ENCODE assay signal across 8 mouse cellular contexts in genomic region chr9:42520587-42521084, GRCm38 (mm10). TPM values are rescaled to one million over a fixed set of nuclear protein-coding genes. Genes with fewer than 3 reads are reported as not detected.
DNase-seq lines count a peak whose midpoint lies in the region; ATAC-seq and TF ChIP-seq lines count a peak whose summit lies in the region.

No protein-coding gene starts in this region.

- no peak overlapping the region for H3K27ac ChIP-seq in embryonic facial prominence, embryonic 12.5 days
- H3K27ac ChIP-seq in layer of hippocampus, adult 2 months = peak overlapping the region; percentile 85

- H3K9me3 ChIP-seq in embryonic facial prominence, embryonic 12.5 days = no peaks in the 10 kb centered on the region

- peak; percentile 7 for DNase-seq in 3134 (ENCODE audit: extremely low read depth, insufficient read length, low spot score)
- peak; percentile 75 for DNase-seq in adrenal gland, postnatal 14 days
- peak; percentile 1 for DNase-seq in heart, postnatal 25 days (ENCODE audit: low spot score)
- DNase-seq in layer of hippocampus, adult 2 months (ENCODE audit: low spot score in 2 of 2) = peak; percentile 46 to 48
- peak; percentile 21 for DNase-seq in lung, adult 2 months
- DNase-seq in ovary, postnatal 36 days (ENCODE audit: low spot score) = peak; percentile 44
- DNase-seq in natural killer cell, adult 2 months (ENCODE audit: low spot score in 2 of 2) = no peak

- peak overlapping the region; percentile 38 for H3K4me3 ChIP-seq in embryonic facial prominence, embryonic 12.5 days
- H3K4me3 ChIP-seq in layer of hippocampus, adult 2 months = peak overlapping the region; percentile 47
- peak overlapping the region; percentile 49 for H3K4me3 ChIP-seq in lung, adult 2 months (replicated peaks; ENCODE audit: extremely low read depth, low read depth, low read length)

- intact Hi-C loops in heart, postnatal 25 days (cut with DNase I) = no loop called here

- peak overlapping the region; percentile 48 for H3K9ac ChIP-seq in embryonic facial prominence, embryonic 12.5 days

- H3K27me3 ChIP-seq in embryonic facial prominence, embryonic 12.5 days = peaks cover 20% of the 10 kb centered on the region; the same call in 1 of the 2 replicates

- TF ChIP-seq POLR2A in lung, adult 2 months (IDR thresholded peaks at IDR 0.05; ENCODE audit: borderline replicate concordance, extremely low read depth, low read depth, low read length) = no peak

- H3K4me2 ChIP-seq in embryonic facial prominence, embryonic 12.5 days (replicated peaks) = peak overlapping the region; percentile 89

- no peaks in the 10 kb centered on the region for H3K36me3 ChIP-seq in embryonic facial prominence, embryonic 12.5 days

- 2% methylated on average over 36 of the region's 36 CpGs for WGBS in embryonic facial prominence, embryonic 12.5 days
- WGBS in lung, adult 2 months = 13% methylated on average over 36 of the region's 36 CpGs

- peaks cover 3% of the 10 kb centered on the region; the same call in 1 of the 2 replicates for H3K4me1 ChIP-seq in embryonic facial prominence, embryonic 12.5 days
- H3K4me1 ChIP-seq in lung, adult 2 months (ENCODE audit: control insufficient read depth, insufficient read depth, low read length) = peaks cover 2% of the 10 kb centered on the region; the same call in 1 of the 2 replicates

- TF ChIP-seq CTCF in layer of hippocampus, adult 2 months (conservative IDR thresholded peaks at IDR 0.05) = peak; percentile 40; the same call in 1 of the 2 replicates
- no peak for TF ChIP-seq CTCF in lung, adult 2 months (IDR thresholded peaks at IDR 0.05; ENCODE audit: insufficient read depth, low read length)

- ATAC-seq in embryonic facial prominence, embryonic 12.5 days (ENCODE audit: insufficient number of reproducible peaks, insufficient read depth, low FRiP score, low TSS enrichment) = peak; percentile 47; the same call in 1 of the 2 replicates

RNA-seq across cellular contexts. Expression of gene Tbcel, which starts 13.0 kb away (rescaled TPM):
- total RNA-seq in adrenal gland, postnatal 14 days (2021) = 43.2 and 51.3 TPM in 2 replicates
- polyA plus RNA-seq in embryonic facial prominence, embryonic 12.5 days (2016; fragmentation: Nextera tagmentation; extraction: Ambion mirVana) = 4.9 and 5.5 TPM in 2 replicates
- 10 to 100 TPM; 19.0 to 20.1 TPM for total RNA-seq in heart, postnatal 25 days (2021)
- total RNA-seq in layer of hippocampus, adult 2 months (2021) = 10 to 100 TPM; 57.9 to 61.0 TPM
- 12.0 and 19.9 TPM in 2 replicates for polyA plus RNA-seq in lung, adult 2 months (2012; rRNA removed)

Comparison
In these comparisons a context has a peak if more than half of its experiments do, and no peak if none do; other contexts are left out.
1. DNase-seq: peak in 3134 (single experiment), adrenal gland, postnatal 14 days (single experiment), heart, postnatal 25 days (single experiment), layer of hippocampus, adult 2 months (2 of 2), lung, adult 2 months (single experiment) and ovary, postnatal 36 days (single experiment); none in natural killer cell, adult 2 months (0 of 2).
2. Peak in every context shown above with its lines, with median percentiles within 50 percentile points of each other: H3K4me3 ChIP-seq.